Mouse (Mus musculus) E14TG2a.4 (cell line): Measurements from ENCODE around the gene Ano1.

ENCODE experiments used
- CTCF ChIP-seq: conservative IDR thresholded peaks from 2 replicates; pipeline ENCODE4 v1.5.1; 2014; ENCODE audit warnings: low read length
- NANOG ChIP-seq: IDR thresholded peaks from 2 replicates; pipeline ENCODE4 v1.6.1; 2014; ENCODE audit warnings: borderline replicate concordance, low read length, mixed read lengths
- POU5F1 ChIP-seq: IDR thresholded peaks from 2 replicates; pipeline ENCODE4 v1.6.1; 2014; ENCODE audit warnings: low read length, borderline replicate concordance

DNA sequence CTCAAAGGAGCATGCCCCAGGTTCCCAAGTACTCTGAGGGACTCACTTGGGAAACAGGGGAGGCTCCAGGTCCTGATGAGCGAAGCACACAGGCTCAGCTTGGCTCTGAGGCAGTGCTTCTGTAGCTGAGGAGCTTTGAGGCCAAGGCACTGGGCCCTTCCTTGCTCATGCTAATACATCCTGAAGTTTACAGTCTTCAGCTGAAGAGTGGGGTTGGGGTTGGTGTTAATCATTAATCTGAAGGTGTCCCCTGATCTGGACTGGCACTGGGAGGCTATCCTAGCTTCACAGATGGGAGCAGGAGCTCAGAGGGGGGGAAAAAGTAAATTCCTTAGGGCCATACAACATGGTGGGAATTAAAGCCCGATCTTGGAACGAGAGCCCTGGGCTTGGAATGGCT is 117.3 kb downstream of the Ano1 start:
- TF ChIP-seq NANOG: no peak
- TF ChIP-seq CTCF: no peak
- no peak for TF ChIP-seq POU5F1
